In genomic region chr16:23100613-23101012, GRCm38 (mm10) we compare ENCODE assay signal across 10 mouse cellular contexts. TPM values are rescaled to one million over a fixed set of nuclear protein-coding genes. Genes with fewer than 3 reads are reported as not detected.
DNase-seq lines count a peak whose midpoint lies in the region; ATAC-seq lines count a peak whose summit lies in the region.
"Had no signal": no experiment of that assay in that cellular context is flagged by ENCODE, and none has a peak within 500 bp of the region (broad histone marks: within the 10 kb centered on the region; RNA-seq: fewer than 3 reads in every experiment).

No protein-coding gene starts in this region.

- no peaks in the 10 kb centered on the region for H3K27me3 ChIP-seq in heart, embryonic 10.5 days (ENCODE audit: insufficient read depth, poor library complexity, severe bottlenecking)
- H3K27me3 ChIP-seq in embryonic facial prominence, embryonic 11.5 days (ENCODE audit: control insufficient read depth, insufficient read depth, low read length): no peaks in the 10 kb centered on the region
- no peaks in the 10 kb centered on the region for H3K27me3 ChIP-seq in intestine, embryonic 14.5 days (replicated peaks; ENCODE audit: control insufficient read depth, insufficient read depth, low read length)
- H3K27me3 ChIP-seq in midbrain, embryonic 13.5 days: peaks cover 19% of the 10 kb centered on the region

- peak overlapping the region; percentile 85 for H3K27ac ChIP-seq in heart, embryonic 10.5 days
- H3K27ac ChIP-seq in embryonic facial prominence, embryonic 11.5 days (replicated peaks; ENCODE audit: low read depth, low read length): no peak overlapping the region
- H3K27ac ChIP-seq in intestine, embryonic 14.5 days (ENCODE audit: low read depth): peak overlapping the region; percentile 47; the same call in 1 of the 2 replicates
- no peak overlapping the region for H3K27ac ChIP-seq in midbrain, embryonic 13.5 days

- H3K36me3 ChIP-seq in heart, embryonic 10.5 days: no peaks in the 10 kb centered on the region
- no peaks in the 10 kb centered on the region for H3K36me3 ChIP-seq in embryonic facial prominence, embryonic 11.5 days (replicated peaks; ENCODE audit: control insufficient read depth, insufficient read depth, low read depth, low read length)
- no peaks in the 10 kb centered on the region for H3K36me3 ChIP-seq in intestine, embryonic 14.5 days (ENCODE audit: control insufficient read depth, insufficient read depth, low read length)
- no peaks in the 10 kb centered on the region for H3K36me3 ChIP-seq in midbrain, embryonic 13.5 days

- peaks cover 23% of the 10 kb centered on the region for H3K4me1 ChIP-seq in heart, embryonic 10.5 days
- peaks cover 3% of the 10 kb centered on the region for H3K4me1 ChIP-seq in embryonic facial prominence, embryonic 11.5 days (ENCODE audit: control insufficient read depth, insufficient read depth, low read length)
- peaks cover 8% of the 10 kb centered on the region for H3K4me1 ChIP-seq in intestine, embryonic 14.5 days (replicated peaks; ENCODE audit: control insufficient read depth, insufficient read depth, low read length)
- H3K4me1 ChIP-seq in midbrain, embryonic 13.5 days (replicated peaks): peaks cover 18% of the 10 kb centered on the region

- peak; percentile 77 for DNase-seq in heart, embryonic 10.5 days (ENCODE audit: low spot score)
- no peak for DNase-seq in heart, postnatal 25 days (ENCODE audit: low spot score)
- no peak for DNase-seq in embryonic facial prominence, embryonic 11.5 days (ENCODE audit: low spot score)
- DNase-seq in intestine, embryonic 14.5 days (ENCODE audit: low spot score): peak; percentile 67
- no peak for DNase-seq in left cerebral cortex, adult 9 months (ENCODE audit: low spot score in 2 of 2)
- DNase-seq in adrenal gland, adult 18-20 months (ENCODE audit: low spot score in 2 of 2): no peak
- no peak for DNase-seq in adrenal gland, adult 8-10 months
- DNase-seq: right cerebral cortex, postnatal 14 days had no signal

- 5% methylated on average over 10 of the region's 10 CpGs for WGBS in heart, embryonic 10.5 days
- WGBS in embryonic facial prominence, embryonic 11.5 days: 8% methylated on average over 10 of the region's 10 CpGs
- 14% methylated on average over 10 of the region's 10 CpGs for WGBS in intestine, embryonic 14.5 days
- WGBS in midbrain, embryonic 13.5 days: 12% methylated on average over 10 of the region's 10 CpGs

- peak overlapping the region; percentile 23 for H3K9ac ChIP-seq in embryonic facial prominence, embryonic 11.5 days (replicated peaks; ENCODE audit: low read length)
- peak overlapping the region; percentile 52 for H3K9ac ChIP-seq in intestine, embryonic 14.5 days (ENCODE audit: low read length)
- H3K9ac ChIP-seq in midbrain, embryonic 13.5 days (replicated peaks): peak overlapping the region; percentile 52; the same call in 1 of the 2 replicates

- no peaks in the 10 kb centered on the region for H3K9me3 ChIP-seq in heart, embryonic 10.5 days
- H3K9me3 ChIP-seq in embryonic facial prominence, embryonic 11.5 days (replicated peaks; ENCODE audit: control insufficient read depth, low read length): no peaks in the 10 kb centered on the region
- H3K9me3 ChIP-seq in intestine, embryonic 14.5 days (ENCODE audit: control insufficient read depth, low read length): no peaks in the 10 kb centered on the region
- H3K9me3 ChIP-seq in midbrain, embryonic 13.5 days: no peaks in the 10 kb centered on the region

- intact Hi-C loops in heart, postnatal 25 days (cut with DNase I): no loop called here

- peak overlapping the region; percentile 58 for H3K4me3 ChIP-seq in heart, embryonic 10.5 days
- H3K4me3 ChIP-seq in embryonic facial prominence, embryonic 11.5 days (ENCODE audit: low read depth, low read length): peak overlapping the region; percentile 16
- H3K4me3 ChIP-seq in intestine, embryonic 14.5 days (ENCODE audit: low read depth, low read length): peak overlapping the region; percentile 36
- peak overlapping the region; percentile 39 for H3K4me3 ChIP-seq in midbrain, embryonic 13.5 days (replicated peaks)

- H3K4me2 ChIP-seq in embryonic facial prominence, embryonic 11.5 days (ENCODE audit: low read depth, low read length): peak overlapping the region; percentile 26
- H3K4me2 ChIP-seq in intestine, embryonic 14.5 days (ENCODE audit: low read length): peak overlapping the region; percentile 71
- peak overlapping the region; percentile 57 for H3K4me2 ChIP-seq in midbrain, embryonic 13.5 days (replicated peaks)

- ATAC-seq in embryonic facial prominence, embryonic 11.5 days (replicated peaks; ENCODE audit: insufficient number of reproducible peaks, low FRiP score, low TSS enrichment, low read depth): no peak
- ATAC-seq in intestine, embryonic 14.5 days (replicated peaks; ENCODE audit: low FRiP score, low TSS enrichment, low read depth): no peak
- no peak for ATAC-seq in midbrain, embryonic 13.5 days

RNA-seq across cellular contexts. Expression of gene Eif4a2, which starts 6.6 kb away (rescaled TPM):
- 163 and 184 TPM in 2 replicates for polyA plus RNA-seq in heart, embryonic 10.5 days (2016; fragmentation: Nextera tagmentation; extraction: Ambion mirVana)
- 100 to 1,000 TPM; 300 to 346 TPM for total RNA-seq in heart, postnatal 25 days (2021)
- 278 and 280 TPM in 2 replicates for polyA plus RNA-seq in embryonic facial prominence, embryonic 11.5 days (2014; fragmentation: Nextera tagmentation; extraction: Ambion mirVana)
- 218 and 243 TPM in 2 replicates for polyA plus RNA-seq in intestine, embryonic 14.5 days (2014; fragmentation: Nextera tagmentation; extraction: Ambion mirVana)
- 281 and 302 TPM in 2 replicates for polyA plus RNA-seq in midbrain, embryonic 13.5 days (2015; fragmentation: Nextera tagmentation; extraction: Ambion mirVana)
- total RNA-seq in adrenal gland, adult 18-20 months (2021): 100 to 1,000 TPM; 551 to 581 TPM
- total RNA-seq in adrenal gland, adult 8-10 months (2022): 100 to 1,000 TPM; 551 to 775 (median 679) TPM

RNA-seq across cellular contexts. Expression of gene Rfc4, which starts 26.9 kb away (rescaled TPM):
- polyA plus RNA-seq in heart, embryonic 10.5 days (2016; fragmentation: Nextera tagmentation; extraction: Ambion mirVana): 134 and 158 TPM in 2 replicates
- 1 to 10 TPM; 6.6 to 6.8 TPM for total RNA-seq in heart, postnatal 25 days (2021)
- 235 and 245 TPM in 2 replicates for polyA plus RNA-seq in embryonic facial prominence, embryonic 11.5 days (2014; fragmentation: Nextera tagmentation; extraction: Ambion mirVana)
- 126 and 136 TPM in 2 replicates for polyA plus RNA-seq in intestine, embryonic 14.5 days (2014; fragmentation: Nextera tagmentation; extraction: Ambion mirVana)
- 76.2 and 78.4 TPM in 2 replicates for polyA plus RNA-seq in midbrain, embryonic 13.5 days (2015; fragmentation: Nextera tagmentation; extraction: Ambion mirVana)
- total RNA-seq in adrenal gland, adult 18-20 months (2021): 1 to 10 TPM; 4.3 to 7.7 TPM
- total RNA-seq in adrenal gland, adult 8-10 months (2022): 10 to 100 TPM in 1 of 4 experiments, 1 to 10 TPM in 3; 7.1 to 10.8 (median 9.2) TPM

RNA-seq across cellular contexts. Expression of gene Kng1, which starts 42.9 kb away (rescaled TPM):
- polyA plus RNA-seq in heart, embryonic 10.5 days (2016; fragmentation: Nextera tagmentation; extraction: Ambion mirVana): 0.20 and 5.1 TPM in 2 replicates
- total RNA-seq in heart, postnatal 25 days (2021): not detected
- polyA plus RNA-seq in embryonic facial prominence, embryonic 11.5 days (2014; fragmentation: Nextera tagmentation; extraction: Ambion mirVana): not detected in 2 replicates
- not detected in 2 replicates for polyA plus RNA-seq in intestine, embryonic 14.5 days (2014; fragmentation: Nextera tagmentation; extraction: Ambion mirVana)
- 0.16 TPM in 1 of 2 replicates, not detected in the other for polyA plus RNA-seq in midbrain, embryonic 13.5 days (2015; fragmentation: Nextera tagmentation; extraction: Ambion mirVana)
- 1 to 10 TPM in 1 of 2 experiments, under 1 TPM in 1; 0.60 to 1.1 TPM for total RNA-seq in adrenal gland, adult 18-20 months (2021)
- total RNA-seq in adrenal gland, adult 8-10 months (2022): 1 to 10 TPM in 1 of 4 experiments, under 1 TPM in 3; 0.18 to 1.0 (median 0.52) TPM
- total RNA-seq: layer of hippocampus, postnatal 10 days had no signal

RNA-seq across cellular contexts. Expression of gene Adipoq, which starts 45.7 kb away (rescaled TPM):
- 0.14 TPM in 1 of 2 replicates, not detected in the other for polyA plus RNA-seq in heart, embryonic 10.5 days (2016; fragmentation: Nextera tagmentation; extraction: Ambion mirVana)
- total RNA-seq in heart, postnatal 25 days (2021): 10 to 100 TPM in 1 of 2 experiments, 1 to 10 TPM in 1; 3.0 to 11.3 TPM
- polyA plus RNA-seq in embryonic facial prominence, embryonic 11.5 days (2014; fragmentation: Nextera tagmentation; extraction: Ambion mirVana): 0.17 TPM in 1 of 2 replicates, not detected in the other
- not detected in 2 replicates for polyA plus RNA-seq in intestine, embryonic 14.5 days (2014; fragmentation: Nextera tagmentation; extraction: Ambion mirVana)
- polyA plus RNA-seq in midbrain, embryonic 13.5 days (2015; fragmentation: Nextera tagmentation; extraction: Ambion mirVana): 0.12 TPM in 1 of 2 replicates, not detected in the other
- 100 to 1,000 TPM; 265 to 655 TPM for total RNA-seq in adrenal gland, adult 18-20 months (2021)
- 100 to 1,000 TPM; 199 to 471 (median 253) TPM for total RNA-seq in adrenal gland, adult 8-10 months (2022)
- total RNA-seq: layer of hippocampus, postnatal 10 days had no signal

Comparison
In these comparisons a context has a peak if more than half of its experiments do, and no peak if none do; other contexts are left out.
1. DNase-seq: peak in heart, embryonic 10.5 days (single experiment) and intestine, embryonic 14.5 days (single experiment); none in heart, postnatal 25 days (single experiment), embryonic facial prominence, embryonic 11.5 days (single experiment), left cerebral cortex, adult 9 months (0 of 2), adrenal gland, adult 18-20 months (0 of 2) and adrenal gland, adult 8-10 months (single experiment).
2. H3K27ac ChIP-seq: peak in heart, embryonic 10.5 days (single experiment) and intestine, embryonic 14.5 days (single experiment); none in embryonic facial prominence, embryonic 11.5 days (single experiment) and midbrain, embryonic 13.5 days (single experiment).
3. Peak in every context shown above with its lines, with median percentiles within 50 percentile points of each other: H3K4me3 ChIP-seq, H3K4me2 ChIP-seq and H3K9ac ChIP-seq.